Mouse (Mus musculus) hindbrain, embryonic 12.5 days (tissue): ENCODE measurements around the gene Sufu. TPM values are rescaled to one million over a fixed set of nuclear protein-coding genes. Genes with fewer than 3 reads are reported as not detected.

Source experiments
- ATAC-seq: fragments of 200-750 bp; cut with Nextera tagmentation; 2 replicates; pipeline ENCODE4 v1.8.0; 2017; ENCODE audit warnings: moderate TSS enrichment; ENCODE audit not compliant: low FRiP score
- H3K27ac ChIP-seq: fragments of 300-500 bp; sonication (generic); 2 replicates; pipeline ENCODE4 v1.5.1; 2016; ENCODE audit warnings: mild to moderate bottlenecking
- H3K27me3 ChIP-seq: fragments of 300-500 bp; sonication (generic); 2 replicates; pipeline ENCODE4 v1.6.1; 2016; ENCODE audit warnings: mild to moderate bottlenecking
- H3K36me3 ChIP-seq: fragments of 300-500 bp; sonication (generic); 2 replicates; pipeline ENCODE4 v1.6.1; 2016; ENCODE audit warnings: mild to moderate bottlenecking
- H3K4me1 ChIP-seq: fragments of 300-500 bp; sonication (generic); 2 replicates; pipeline ENCODE4 v1.6.1; 2016
- H3K4me2 ChIP-seq: fragments of 300-500 bp; sonication (generic); replicated peaks from 2 replicates; pipeline ENCODE4 v1.6.1; 2016; ENCODE audit warnings: mild to moderate bottlenecking
- H3K4me3 ChIP-seq: fragments of 300-500 bp; sonication (generic); 2 replicates; pipeline ENCODE4 v1.5.1; 2016; ENCODE audit warnings: mild to moderate bottlenecking
- H3K9ac ChIP-seq: fragments of 300-500 bp; sonication (generic); 2 replicates; pipeline ENCODE4 v1.6.1; 2016; ENCODE audit warnings: mild to moderate bottlenecking, moderate library complexity
- H3K9me3 ChIP-seq: fragments of 300-500 bp; sonication (generic); replicated peaks from 2 replicates; pipeline ENCODE4 v1.6.1; 2016; ENCODE audit warnings: mild to moderate bottlenecking
- WGBS: fragments of 180-500 bp; shearing (Covaris S2); methylation state at CpG from one replicate; pipeline ENCODE4 v1.1.7; 2016; 5-methylcytosine and 5-hydroxymethylcytosine counted together
- polyA plus RNA-seq: library from polyadenylated mRNA; unstranded; fragments of >200 nt; fragmentation: Nextera tagmentation; extraction: Ambion mirVana; gene quantifications from 2 replicates; pipeline ENCODE4 v1.2.1, GENCODE M21; 2016

Gene Sufu
- polyA plus RNA-seq, 1 experiment from 2014 or later = 39.3 TPM

- 50% methylated on average over 5 of the region's 5 CpGs for WGBS
- Histone ChIP-seq H3K9ac (no peak overlapping the region), H3K27ac (peak overlapping the region; percentile 66; the same call in 1 of the 2 replicates), H3K36me3 (no peaks in the 10 kb centered on the region), H3K4me3 (no peak overlapping the region), H3K9me3 (no peaks in the 10 kb centered on the region), H3K4me2 (no peak overlapping the region), H3K27me3 (no peaks in the 10 kb centered on the region), H3K4me1 (peaks cover 62% of the 10 kb centered on the region)
- ATAC-seq = no peak
Measured at GRCm38 (mm10) chr19:46533525-46533924, 136.8 kb downstream of the Sufu start.

GRCm38 (mm10) chr19:46534542-46535098 is 137.9 kb downstream of the Sufu start:
- 0 out of 2 replicates have a peak overlapping the region, but pooled peaks have one; percentile 1 for H3K27ac ChIP-seq
- H3K4me1 ChIP-seq = peaks cover 51% of the 10 kb centered on the region
- H3K4me2 ChIP-seq = no peak overlapping the region
- H3K27me3 ChIP-seq = no peaks in the 10 kb centered on the region
- no peak overlapping the region for H3K4me3 ChIP-seq
- ATAC-seq = no peak
- H3K9ac ChIP-seq = no peak overlapping the region
- 0 out of 2 replicates have a peak, but pooled peaks cover 4% of the 10 kb centered on the region for H3K36me3 ChIP-seq
- 37% methylated on average over 6 of the region's 6 CpGs for WGBS
- H3K9me3 ChIP-seq = no peaks in the 10 kb centered on the region

DNA sequence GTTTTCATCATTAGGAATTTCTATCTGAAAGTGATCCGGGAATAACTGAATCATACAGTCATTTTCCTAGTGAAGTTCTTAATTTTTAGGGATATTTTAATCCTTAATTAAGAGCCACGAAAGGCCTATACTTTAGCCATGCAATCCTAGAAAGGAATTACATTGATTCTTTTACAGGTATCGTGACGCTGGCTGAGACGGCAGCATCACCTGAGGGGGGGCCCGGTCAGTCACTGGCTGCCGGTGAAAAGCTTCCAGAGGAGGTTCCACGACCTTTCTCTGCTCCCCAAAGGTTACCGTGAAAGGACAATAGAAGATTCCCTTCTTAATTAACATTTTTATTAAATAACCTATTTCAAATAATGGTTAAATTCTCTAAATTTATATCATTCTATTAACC is 140.7 kb downstream of the Sufu start:
- H3K4me3 ChIP-seq = no peak overlapping the region
- peaks cover 26% of the 10 kb centered on the region for H3K36me3 ChIP-seq
- H3K4me2 ChIP-seq = no peak overlapping the region
- WGBS = 91% methylated on average over 9 of the region's 9 CpGs
- H3K9ac ChIP-seq = no peak overlapping the region
- H3K27ac ChIP-seq = no peak overlapping the region
- H3K27me3 ChIP-seq = no peaks in the 10 kb centered on the region
- peaks cover 24% of the 10 kb centered on the region for H3K4me1 ChIP-seq
- ATAC-seq = no peak
- no peaks in the 10 kb centered on the region for H3K9me3 ChIP-seq

GRCm38 (mm10) chr19:46538213-46538612 is 141.5 kb downstream of the Sufu start:
- no peak for ATAC-seq
- WGBS = 88% methylated on average over 6 of the region's 6 CpGs
- Histone ChIP-seq H3K4me2 (no peak overlapping the region), H3K4me3 (no peak overlapping the region), H3K36me3 (peaks cover 35% of the 10 kb centered on the region), H3K27ac (no peak overlapping the region), H3K9me3 (no peaks in the 10 kb centered on the region), H3K4me1 (peaks cover 16% of the 10 kb centered on the region), H3K9ac (no peak overlapping the region), H3K27me3 (no peaks in the 10 kb centered on the region)

Other genes with a start within 250 kb of the Sufu start
- 0.90 and 3.5 TPM in 2 replicates for gene Pitx3, start 248.6 kb upstream of the Sufu start, polyA plus RNA-seq
- 76.1 and 80.5 TPM in 2 replicates for gene Gbf1, start 244.4 kb upstream of the Sufu start, polyA plus RNA-seq
- 4.7 and 5.0 TPM in 2 replicates for gene Nfkb2, start 92.6 kb upstream of the Sufu start, polyA plus RNA-seq
- gene Psd, start 69.7 kb upstream of the Sufu start, polyA plus RNA-seq = 33.2 and 34.7 TPM in 2 replicates
- gene Fbxl15, start 68.7 kb upstream of the Sufu start, polyA plus RNA-seq = 26.2 and 28.3 TPM in 2 replicates
- 239 and 261 TPM in 2 replicates for gene Cuedc2, start 58.2 kb upstream of the Sufu start, polyA plus RNA-seq
- gene Mfsd13a, start 55.8 kb upstream of the Sufu start, polyA plus RNA-seq = 7.1 and 7.6 TPM in 2 replicates
- gene 2310034G01Rik, start 46.6 kb upstream of the Sufu start, polyA plus RNA-seq = 1.4 and 1.5 TPM in 2 replicates
- gene Actr1a, start 1.1 kb upstream of the Sufu start, polyA plus RNA-seq = 240 and 246 TPM in 2 replicates
- 41.8 and 44.7 TPM in 2 replicates for gene Trim8, start 104.8 kb downstream of the Sufu start, polyA plus RNA-seq
- gene Arl3, start 176.3 kb downstream of the Sufu start, polyA plus RNA-seq = 190 and 196 TPM in 2 replicates
- 14.6 and 15.0 TPM in 2 replicates for gene Sfxn2, start 176.5 kb downstream of the Sufu start, polyA plus RNA-seq
- gene Wbp1l, start 202.2 kb downstream of the Sufu start, polyA plus RNA-seq = 54.6 and 56.4 TPM in 2 replicates